Mouse (Mus musculus) megakaryocyte, embryonic 14.5 days (primary cell): ENCODE results near the gene Recql5.

Experiments used
- FLI1 ChIP-seq: IDR thresholded peaks from 2 replicates; pipeline ENCODE4 v1.6.1; 2012; ENCODE audit warnings: low read length, inconsistent platforms, mixed read lengths
- GATA1 ChIP-seq: IDR thresholded peaks from 3 replicates; pipeline ENCODE4 v1.6.1; 2012; ENCODE audit warnings: mixed read lengths, low read length, inconsistent platforms, borderline replicate concordance

GRCm38 (mm10) chr11:115869393-115869792 lies 63.9 kb downstream of the Recql5 start:
- TF ChIP-seq GATA1, result no peak
- TF ChIP-seq FLI1, result no peak
